Mouse (Mus musculus): Measurements from ENCODE around the gene Olfr368.

The Olfr368 gene

GRCm38 (mm10) chr2:37326215-37326614, at the start of gene Olfr368:
Gene Olfr368 (plus strand): TSS chr2:37326515.
- DNase-seq = no peak

GRCm38 (mm10) chr2:37333321-37333720, 7.0 kb downstream of the Olfr368 start:
- no peak for DNase-seq

- DNase-seq = peak; percentile 35 to 62
Observed at GRCm38 (mm10) chr2:37338497-37339187, 12.3 kb downstream of the Olfr368 start.

GRCm38 (mm10) chr2:37351671-37352070, 25.4 kb downstream of the Olfr368 start:
- no peak for DNase-seq

GRCm38 (mm10) chr2:37355571-37355970, 29.3 kb downstream of the Olfr368 start:
- DNase-seq = no peak

GRCm38 (mm10) chr2:37358633-37359540, 32.6 kb downstream of the Olfr368 start, which contains the start of gene Pdcl:
Gene Pdcl (minus strand): TSS chr2:37359332.
- peak; percentile 93 to 95 for DNase-seq

- DNase-seq = no peak
Observed at GRCm38 (mm10) chr2:37359908-37360307, 33.6 kb downstream of the Olfr368 start.

- DNase-seq = no peak
Observed at GRCm38 (mm10) chr2:37370651-37371050, 44.3 kb downstream of the Olfr368 start.

- DNase-seq = no peak
Observed at GRCm38 (mm10) chr2:37376018-37376417, 49.7 kb downstream of the Olfr368 start.

GRCm38 (mm10) chr2:37380189-37380588, 53.9 kb downstream of the Olfr368 start:
- peak in 1 of 2 experiments; percentile 66 for DNase-seq

All from lung, postnatal 4 days (tissue).